Mouse (Mus musculus) regulatory T cell (primary cell): Measurements from ENCODE around the gene Ubac1.

Experiments
- in situ Hi-C: fragments of 300-600 bp; cut with MboI, MseI; formaldehyde crosslinking; loops from one replicate; pipeline ENCODE4 v1.15.1; 2025; ENCODE audit warnings: high pct_unique_total_duplicates

Ubac1 gene

GRCm38 (mm10) chr2:26024138-26025075 lies 2.9 kb upstream of the Ubac1 start:
- in situ Hi-C loops = loop anchor here (5.0 kb wide), 1 partner anchor 118 kb away; no protein-coding TSS in a partner anchor

GRCm38 (mm10) chr2:26022626-26023025 lies 1.1 kb upstream of the Ubac1 start:
- in situ Hi-C loops = loop anchor here (5.0 kb wide), 1 partner anchor 120 kb away; no protein-coding TSS in a partner anchor

- in situ Hi-C loops = loop anchor here (5.0 kb wide), 1 partner anchor 120 kb away; no protein-coding TSS in a partner anchor
Measured at GRCm38 (mm10) chr2:26022258-26022565, 665 bp upstream of the Ubac1 start.

- in situ Hi-C loops = loop anchor here (5.0 kb wide), 1 partner anchor 121 kb away; no protein-coding TSS in a partner anchor
Measured at GRCm38 (mm10) chr2:26020714-26021560, 610 bp downstream of the Ubac1 start.

- in situ Hi-C loops = loop anchor here (5.0 kb wide), 1 partner anchor 122 kb away; no protein-coding TSS in a partner anchor
Measured at GRCm38 (mm10) chr2:26019923-26020322, 1.6 kb downstream of the Ubac1 start.

- in situ Hi-C loops = no loop called here
Measured at GRCm38 (mm10) chr2:26017326-26017725, 4.2 kb downstream of the Ubac1 start.

GRCm38 (mm10) chr2:26013674-26014073 lies 7.9 kb downstream of the Ubac1 start:
- in situ Hi-C loops = no loop called here

GRCm38 (mm10) chr2:26011420-26011819 lies 10.1 kb downstream of the Ubac1 start:
- in situ Hi-C loops = no loop called here

GRCm38 (mm10) chr2:26002001-26002400 lies 19.5 kb downstream of the Ubac1 start:
- in situ Hi-C loops = no loop called here

GRCm38 (mm10) chr2:26001136-26001535 lies 20.4 kb downstream of the Ubac1 start:
- in situ Hi-C loops = no loop called here

GRCm38 (mm10) chr2:25997716-25998115 lies 23.8 kb downstream of the Ubac1 start:
- in situ Hi-C loops = loop anchor here (25.0 kb wide), 1 partner anchor 1035 kb away; the partner anchor contains the start of gene Dph7

GRCm38 (mm10) chr2:25994791-25995190 lies 26.8 kb downstream of the Ubac1 start:
- in situ Hi-C loops = loop anchor here (25.0 kb wide), 1 partner anchor 1032 kb away; the partner anchor contains the start of gene Dph7

- in situ Hi-C loops = loop anchor here (25.0 kb wide), 1 partner anchor 1030 kb away; the partner anchor contains the start of gene Dph7
Measured at GRCm38 (mm10) chr2:25992285-25992684, 29.3 kb downstream of the Ubac1 start.

- in situ Hi-C loops = loop anchor here (25.0 kb wide), 1 partner anchor 1027 kb away; the partner anchor contains the start of gene Dph7
Measured at GRCm38 (mm10) chr2:25989651-25990050, 31.9 kb downstream of the Ubac1 start.

- in situ Hi-C loops = loop anchor here (25.0 kb wide), 1 partner anchor 1026 kb away; the partner anchor contains the start of gene Dph7
Measured at GRCm38 (mm10) chr2:25987817-25988216, 33.7 kb downstream of the Ubac1 start.

- in situ Hi-C loops = loop anchor here (25.0 kb wide), 1 partner anchor 1024 kb away; the partner anchor contains the start of gene Dph7
Measured at GRCm38 (mm10) chr2:25986601-25987000, 34.9 kb downstream of the Ubac1 start.

- in situ Hi-C loops = loop anchor here (25.0 kb wide), 1 partner anchor 1021 kb away; the partner anchor contains the start of gene Dph7
Measured at GRCm38 (mm10) chr2:25983159-25983907, 38.2 kb downstream of the Ubac1 start, which contains the start of gene Camsap1. TSS of gene Camsap1 (minus strand) at chr2:25983282.

- in situ Hi-C loops = loop anchor here (25.0 kb wide), 1 partner anchor 1020 kb away; the partner anchor contains the start of gene Dph7
Measured at GRCm38 (mm10) chr2:25982426-25983091, 39.0 kb downstream of the Ubac1 start.

- in situ Hi-C loops = loop anchor here (25.0 kb wide), 1 partner anchor 1020 kb away; the partner anchor contains the start of gene Dph7
Measured at GRCm38 (mm10) chr2:25982052-25982425, 39.5 kb downstream of the Ubac1 start.

GRCm38 (mm10) chr2:25978997-25979396 lies 42.5 kb downstream of the Ubac1 start:
- in situ Hi-C loops = loop anchor here (25.0 kb wide), 1 partner anchor 1017 kb away; the partner anchor contains the start of gene Dph7
